Mouse (Mus musculus): ENCODE results near the gene Dzank1. TPM values are rescaled to one million over a fixed set of nuclear protein-coding genes. Genes with fewer than 3 reads are reported as not detected.

Gene Dzank1
- 0.02 and 0.14 TPM in 2 replicates for polyA plus RNA-seq (2015; fragmentation: Nextera tagmentation; extraction: Ambion mirVana)

DNA sequence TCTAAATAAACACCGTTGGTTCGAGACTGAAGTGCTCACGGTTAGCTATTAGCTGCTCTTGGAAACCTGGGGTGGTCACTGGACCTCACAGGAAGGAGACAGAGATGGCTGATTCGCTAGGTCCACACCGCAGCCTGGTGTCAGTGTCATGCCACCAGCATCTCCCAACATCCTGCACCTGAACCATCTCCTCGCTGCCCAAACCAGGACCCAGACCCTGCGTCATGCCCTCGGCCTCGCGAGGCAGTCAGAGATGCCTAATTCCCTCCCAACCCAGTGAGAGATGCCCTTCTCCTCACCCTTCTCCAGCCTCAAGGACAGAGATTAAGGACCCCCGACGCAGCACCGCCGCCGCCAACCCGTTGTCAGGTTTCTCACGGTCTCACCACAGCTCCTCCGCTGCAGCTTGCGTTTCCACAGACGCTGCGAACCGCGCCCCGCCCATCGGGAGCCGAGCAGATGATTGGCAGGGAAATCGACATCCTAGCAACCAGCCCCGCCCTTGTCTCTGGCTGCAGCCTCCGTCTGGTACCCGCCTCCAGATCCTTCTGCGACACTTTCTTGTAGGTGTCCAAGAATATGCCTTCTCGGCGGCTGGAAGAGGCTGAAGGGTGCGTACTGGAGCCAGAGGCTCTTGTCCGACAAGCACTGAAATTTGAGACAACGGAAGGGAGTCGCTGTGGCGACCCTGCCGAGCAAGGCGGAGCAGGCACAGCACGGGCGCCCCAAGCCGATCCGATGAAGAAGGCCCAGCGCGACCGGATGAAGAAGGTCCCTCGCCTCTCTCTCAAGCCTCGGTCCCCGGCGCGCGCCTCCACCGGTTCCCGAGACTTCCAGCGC lies at the start of gene Dzank1, which contains the start of gene Polr3f:
Gene Dzank1, minus strand, starts transcription at position 434 of the 840 bp plus-strand sequence.
Gene Polr3f, plus strand, starts transcription at position 738 of the 840 bp plus-strand sequence.
- peak; percentile 98 for ATAC-seq (ENCODE audit: low read depth)
- no peaks in the 10 kb centered on the region for H3K36me3 ChIP-seq (ENCODE audit: control insufficient read depth, insufficient read depth)
- H3K4me3 ChIP-seq (ENCODE audit: low read depth, low read length): peak within 1 kb of the TSS; percentile 81
- peak within 1 kb of the TSS; percentile 84 for H3K9ac ChIP-seq (ENCODE audit: low read depth, low read length)
- no peaks in the 10 kb centered on the region for H3K9me3 ChIP-seq (replicated peaks; ENCODE audit: control insufficient read depth, low read length)
- peak within 1 kb of the TSS; percentile 86 for H3K27ac ChIP-seq (ENCODE audit: low read length)
- H3K27me3 ChIP-seq (ENCODE audit: control insufficient read depth, insufficient read depth, low read depth, low read length): peaks cover 10% of the 10 kb centered on the region
- 1% methylated on average over 56 of the region's 56 CpGs for WGBS (ENCODE audit: insufficient replicate concordance)
- H3K4me2 ChIP-seq (ENCODE audit: low read depth, low read length): peak within 1 kb of the TSS; percentile 96
- H3K4me1 ChIP-seq (ENCODE audit: control insufficient read depth, low read depth, low read length): peaks cover 14% of the 10 kb centered on the region

DNA sequence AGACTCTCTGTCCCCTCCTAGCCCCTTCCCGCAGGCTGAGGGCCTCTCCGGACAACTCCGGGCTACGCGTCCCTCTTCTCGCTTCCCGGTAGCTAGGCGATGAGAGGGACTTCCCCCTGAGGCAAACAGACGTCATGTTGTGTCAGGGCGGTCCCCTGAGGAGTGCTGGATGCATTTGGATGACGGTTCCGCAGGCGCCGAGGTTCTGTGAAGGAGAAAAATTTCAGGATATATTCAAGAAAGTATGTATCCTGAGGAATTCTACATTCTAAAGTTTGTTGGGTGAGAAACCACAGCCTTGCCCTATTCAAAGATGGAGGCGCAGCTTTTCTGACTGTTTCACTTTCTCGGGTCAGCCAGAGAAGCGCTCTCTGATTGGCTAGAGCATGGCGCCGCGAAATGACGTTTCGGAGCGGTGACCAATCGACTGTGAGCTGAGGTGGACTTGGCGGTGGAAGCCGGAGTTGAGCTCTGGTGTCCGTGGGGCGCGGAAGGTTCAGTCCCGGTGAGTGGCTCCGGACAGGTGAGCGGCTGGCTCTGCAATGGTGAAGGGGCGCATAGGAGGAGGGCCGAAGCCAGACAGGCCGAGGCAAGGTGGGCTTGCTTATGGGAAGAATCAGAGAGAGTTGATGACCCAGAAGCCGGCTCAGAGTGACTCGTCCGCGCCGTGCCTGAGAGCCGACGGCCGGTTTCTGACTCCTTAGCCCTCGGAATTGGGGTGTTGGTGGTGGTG lies 28.8 kb upstream of the Dzank1 start, which contains the start of gene Sec23b:
Gene Sec23b, plus strand, starts transcription at position 410 of the 733 bp plus-strand sequence.
- Histone ChIP-seq H3K27me3 (ENCODE audit: control insufficient read depth, insufficient read depth, low read depth, low read length) (no peaks in the 10 kb centered on the region), H3K36me3 (ENCODE audit: control insufficient read depth, insufficient read depth) (peaks cover 5% of the 10 kb centered on the region; the same call in 1 of the 2 replicates), H3K4me2 (ENCODE audit: low read depth, low read length) (peak within 1 kb of the TSS; percentile 84), H3K4me1 (ENCODE audit: control insufficient read depth, low read depth, low read length) (peaks cover 11% of the 10 kb centered on the region), H3K27ac (ENCODE audit: low read length) (peak within 1 kb of the TSS; percentile 87), H3K9ac (ENCODE audit: low read depth, low read length) (peak within 1 kb of the TSS; percentile 91), H3K4me3 (ENCODE audit: low read depth, low read length) (peak within 1 kb of the TSS; percentile 94), H3K9me3 (replicated peaks; ENCODE audit: control insufficient read depth, low read length) (no peaks in the 10 kb centered on the region)
- peak; percentile 99 for ATAC-seq (ENCODE audit: low read depth)
- WGBS (ENCODE audit: insufficient replicate concordance): under 1% methylated on average over 44 of the region's 44 CpGs

DNA sequence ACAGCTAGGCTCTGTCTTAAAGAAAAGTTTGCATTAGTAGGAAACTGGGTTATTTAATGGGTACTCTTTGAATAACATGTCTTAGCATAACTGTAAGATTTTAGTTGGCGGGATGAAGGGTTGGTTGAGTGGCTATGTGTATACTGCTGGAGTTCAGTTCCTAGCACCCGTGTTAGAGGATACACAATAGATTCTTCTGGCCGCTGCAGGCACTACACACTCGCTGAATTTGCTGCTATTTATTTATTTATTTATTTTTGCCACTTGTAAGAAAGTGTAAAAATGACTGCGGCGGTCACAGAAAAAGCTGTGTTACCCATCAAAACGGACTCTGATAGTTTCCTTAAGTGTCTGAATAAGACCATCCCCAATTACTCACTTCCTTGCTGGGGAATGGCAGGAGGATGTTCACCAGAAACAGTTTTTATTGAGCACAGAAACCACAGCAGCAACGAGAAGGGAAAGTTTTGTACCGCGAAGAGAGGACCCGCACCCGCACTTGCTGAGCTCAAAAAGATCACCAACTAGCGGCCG lies 28.1 kb upstream of the Dzank1 start:
- H3K4me3 ChIP-seq (ENCODE audit: low read depth, low read length): peak overlapping the region; percentile 94
- no peak for ATAC-seq (ENCODE audit: low read depth)
- 1% methylated on average over 14 of the region's 14 CpGs for WGBS (ENCODE audit: insufficient replicate concordance)

DNA sequence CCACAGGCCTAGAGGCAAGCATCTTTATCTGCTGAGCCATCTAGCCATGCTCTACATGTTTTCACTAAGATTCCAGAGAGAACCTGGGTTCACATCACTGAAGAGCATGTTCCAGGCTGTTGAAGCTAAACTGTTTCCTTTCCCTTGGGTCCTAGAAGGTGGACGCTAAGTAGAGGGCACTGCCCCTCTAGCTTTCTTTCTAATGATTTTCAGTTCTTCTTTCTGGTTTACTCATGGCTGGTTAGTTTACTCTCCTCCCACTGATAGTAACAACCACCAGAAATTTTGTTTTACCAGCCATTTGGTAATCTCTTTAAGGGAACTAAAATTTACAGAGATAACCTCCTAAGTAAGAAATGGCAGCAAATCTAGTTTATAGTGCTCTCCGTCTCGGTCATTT lies 26.7 kb upstream of the Dzank1 start:
- no peak overlapping the region for H3K4me2 ChIP-seq (ENCODE audit: low read depth, low read length)
- H3K4me3 ChIP-seq (ENCODE audit: low read depth, low read length): no peak overlapping the region
- H3K27me3 ChIP-seq (ENCODE audit: control insufficient read depth, insufficient read depth, low read depth, low read length): no peaks in the 10 kb centered on the region
- H3K9ac ChIP-seq (ENCODE audit: low read depth, low read length): no peak overlapping the region
- WGBS (ENCODE audit: insufficient replicate concordance): 89% methylated on average over 3 of the region's 3 CpGs
- H3K4me1 ChIP-seq (ENCODE audit: control insufficient read depth, low read depth, low read length): peaks cover 11% of the 10 kb centered on the region
- ATAC-seq (ENCODE audit: low read depth): no peak
- no peaks in the 10 kb centered on the region for H3K36me3 ChIP-seq (ENCODE audit: control insufficient read depth, insufficient read depth)
- H3K27ac ChIP-seq (ENCODE audit: low read length): no peak overlapping the region
- H3K9me3 ChIP-seq (replicated peaks; ENCODE audit: control insufficient read depth, low read length): no peaks in the 10 kb centered on the region

More for the DNA sequence above, 28.1 kb upstream of the Dzank1 start:
- Histone ChIP-seq H3K9me3 (replicated peaks; ENCODE audit: control insufficient read depth, low read length) (no peaks in the 10 kb centered on the region), H3K27ac (ENCODE audit: low read length) (peak overlapping the region; percentile 87), H3K36me3 (ENCODE audit: control insufficient read depth, insufficient read depth) (peaks cover 5% of the 10 kb centered on the region; the same call in 1 of the 2 replicates), H3K4me1 (ENCODE audit: control insufficient read depth, low read depth, low read length) (peaks cover 11% of the 10 kb centered on the region), H3K27me3 (ENCODE audit: control insufficient read depth, insufficient read depth, low read depth, low read length) (no peaks in the 10 kb centered on the region), H3K9ac (ENCODE audit: low read depth, low read length) (peak overlapping the region; percentile 84), H3K4me2 (ENCODE audit: low read depth, low read length) (peak overlapping the region; percentile 84)

DNA sequence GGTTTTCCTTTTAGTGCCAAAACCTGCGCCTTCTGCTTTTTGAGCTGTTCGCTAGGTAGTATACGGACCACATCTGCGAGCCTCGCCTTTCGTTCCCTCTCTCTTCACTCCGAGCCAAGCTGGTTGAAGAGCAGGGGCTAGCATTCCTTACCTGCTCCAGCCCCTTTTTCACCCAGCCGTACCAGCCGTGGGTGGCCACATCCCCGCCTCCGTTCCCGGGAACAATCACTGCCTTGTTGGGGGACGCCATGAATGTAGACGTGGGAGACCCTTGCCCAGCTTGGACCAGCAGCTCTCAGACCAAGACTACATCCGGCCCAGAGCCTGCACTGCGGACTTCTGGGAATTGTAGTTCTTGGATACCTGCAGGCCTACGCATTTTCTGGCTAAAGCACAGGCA lies 23.3 kb upstream of the Dzank1 start, which contains the start of gene Rbbp9:
Gene Rbbp9, minus strand, starts transcription at position 341 of the 400 bp plus-strand sequence.
- no peaks in the 10 kb centered on the region for H3K27me3 ChIP-seq (ENCODE audit: control insufficient read depth, insufficient read depth, low read depth, low read length)
- peak within 1 kb of the TSS; percentile 73 for H3K4me3 ChIP-seq (ENCODE audit: low read depth, low read length)
- peaks cover 4% of the 10 kb centered on the region for H3K4me1 ChIP-seq (ENCODE audit: control insufficient read depth, low read depth, low read length)
- peak within 1 kb of the TSS; percentile 68 for H3K9ac ChIP-seq (ENCODE audit: low read depth, low read length)
- H3K4me2 ChIP-seq (ENCODE audit: low read depth, low read length): peak within 1 kb of the TSS; percentile 66
- no peaks in the 10 kb centered on the region for H3K36me3 ChIP-seq (ENCODE audit: control insufficient read depth, insufficient read depth)
- peak; percentile 72 for ATAC-seq (ENCODE audit: low read depth)
- 2% methylated on average over 17 of the region's 17 CpGs for WGBS (ENCODE audit: insufficient replicate concordance)
- H3K9me3 ChIP-seq (replicated peaks; ENCODE audit: control insufficient read depth, low read length): no peaks in the 10 kb centered on the region
- H3K27ac ChIP-seq (ENCODE audit: low read length): no peak within 1 kb of the TSS

DNA sequence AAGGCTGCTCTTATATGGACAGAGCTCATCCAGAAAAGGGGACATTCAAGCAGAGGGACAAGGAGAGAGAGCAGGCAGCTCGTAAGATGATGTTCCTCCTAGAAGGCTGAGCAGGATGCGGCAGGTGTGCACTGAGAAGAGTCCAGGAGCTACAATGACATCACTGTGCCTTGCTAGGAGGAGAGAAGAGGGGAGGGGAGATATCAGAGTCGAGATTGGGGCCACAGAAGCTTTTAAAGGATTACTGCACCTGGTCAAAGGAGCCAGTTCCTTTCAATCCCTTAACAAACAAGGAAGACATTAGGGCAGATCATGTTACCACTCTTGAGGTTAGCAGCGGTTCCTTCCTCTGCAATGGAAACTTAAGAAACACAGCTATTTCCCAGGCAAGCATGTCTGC lies 20.3 kb upstream of the Dzank1 start:
- Histone ChIP-seq H3K4me1 (ENCODE audit: control insufficient read depth, low read depth, low read length) (no peaks in the 10 kb centered on the region), H3K27me3 (ENCODE audit: control insufficient read depth, insufficient read depth, low read depth, low read length) (no peaks in the 10 kb centered on the region), H3K27ac (ENCODE audit: low read length) (no peak overlapping the region), H3K36me3 (ENCODE audit: control insufficient read depth, insufficient read depth) (no peaks in the 10 kb centered on the region), H3K9me3 (replicated peaks; ENCODE audit: control insufficient read depth, low read length) (no peaks in the 10 kb centered on the region), H3K4me2 (ENCODE audit: low read depth, low read length) (no peak overlapping the region), H3K9ac (ENCODE audit: low read depth, low read length) (no peak overlapping the region), H3K4me3 (ENCODE audit: low read depth, low read length) (no peak overlapping the region)
- no peak for ATAC-seq (ENCODE audit: low read depth)
- 60% methylated on average over 4 of the region's 4 CpGs for WGBS (ENCODE audit: insufficient replicate concordance)

DNA sequence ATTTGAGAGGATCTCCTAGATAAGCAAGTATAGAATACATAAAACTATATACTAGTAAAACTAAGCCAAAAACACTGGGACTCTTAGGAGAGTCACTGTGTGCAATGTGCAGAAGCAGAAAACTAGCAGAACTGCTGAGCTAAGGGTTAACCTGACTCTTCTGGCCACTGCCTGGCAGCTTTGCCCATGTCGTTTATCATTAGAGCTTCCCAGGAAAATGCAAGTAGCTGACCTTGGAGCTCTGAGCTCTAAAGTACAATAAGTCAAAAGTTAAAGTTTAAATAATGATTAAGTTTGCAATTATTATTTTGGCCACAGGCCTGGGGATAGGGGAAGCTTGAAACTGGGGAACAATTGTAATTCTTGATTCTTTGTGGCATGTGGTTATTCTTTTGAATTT lies 18.3 kb upstream of the Dzank1 start:
- no peaks in the 10 kb centered on the region for H3K9me3 ChIP-seq (replicated peaks; ENCODE audit: control insufficient read depth, low read length)
- no peak for ATAC-seq (ENCODE audit: low read depth)
- no peak overlapping the region for H3K4me3 ChIP-seq (ENCODE audit: low read depth, low read length)
- WGBS (ENCODE audit: insufficient replicate concordance): 45% methylated on average over 1 of the region's 1 CpGs
- H3K36me3 ChIP-seq (ENCODE audit: control insufficient read depth, insufficient read depth): no peaks in the 10 kb centered on the region
- no peak overlapping the region for H3K9ac ChIP-seq (ENCODE audit: low read depth, low read length)
- H3K4me1 ChIP-seq (ENCODE audit: control insufficient read depth, low read depth, low read length): no peaks in the 10 kb centered on the region
- H3K27me3 ChIP-seq (ENCODE audit: control insufficient read depth, insufficient read depth, low read depth, low read length): no peaks in the 10 kb centered on the region
- H3K27ac ChIP-seq (ENCODE audit: low read length): no peak overlapping the region
- H3K4me2 ChIP-seq (ENCODE audit: low read depth, low read length): no peak overlapping the region

DNA sequence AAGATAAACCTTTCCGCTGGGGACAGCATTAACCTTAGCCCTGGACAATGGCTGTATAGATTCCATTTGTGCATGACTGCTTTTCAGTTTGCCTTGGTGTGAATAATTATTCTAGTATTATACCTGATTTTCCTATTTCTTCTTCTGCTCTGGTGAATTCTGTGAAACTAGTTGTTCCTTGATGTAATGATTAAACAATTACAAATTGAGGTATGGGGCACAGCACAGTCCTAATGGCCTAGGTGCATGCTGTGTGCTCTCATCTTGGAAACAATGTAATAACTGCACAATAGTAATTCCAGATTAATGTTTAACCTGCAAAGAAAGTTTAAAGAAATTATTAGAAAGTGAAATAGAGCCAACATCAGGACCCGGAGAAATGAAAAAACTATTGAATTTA lies 17.8 kb upstream of the Dzank1 start:
- no peaks in the 10 kb centered on the region for H3K9me3 ChIP-seq (replicated peaks; ENCODE audit: control insufficient read depth, low read length)
- no peaks in the 10 kb centered on the region for H3K27me3 ChIP-seq (ENCODE audit: control insufficient read depth, insufficient read depth, low read depth, low read length)
- H3K36me3 ChIP-seq (ENCODE audit: control insufficient read depth, insufficient read depth): no peaks in the 10 kb centered on the region
- H3K4me2 ChIP-seq (ENCODE audit: low read depth, low read length): no peak overlapping the region
- no peak overlapping the region for H3K4me3 ChIP-seq (ENCODE audit: low read depth, low read length)
- no peak for ATAC-seq (ENCODE audit: low read depth)
- no peak overlapping the region for H3K27ac ChIP-seq (ENCODE audit: low read length)
- 80% methylated on average over 2 of the region's 2 CpGs for WGBS (ENCODE audit: insufficient replicate concordance)
- no peaks in the 10 kb centered on the region for H3K4me1 ChIP-seq (ENCODE audit: control insufficient read depth, low read depth, low read length)
- no peak overlapping the region for H3K9ac ChIP-seq (ENCODE audit: low read depth, low read length)

All from liver, embryonic 16.5 days (tissue).